Mouse (Mus musculus): Measurements from ENCODE around the gene Taldo1.

DNA sequence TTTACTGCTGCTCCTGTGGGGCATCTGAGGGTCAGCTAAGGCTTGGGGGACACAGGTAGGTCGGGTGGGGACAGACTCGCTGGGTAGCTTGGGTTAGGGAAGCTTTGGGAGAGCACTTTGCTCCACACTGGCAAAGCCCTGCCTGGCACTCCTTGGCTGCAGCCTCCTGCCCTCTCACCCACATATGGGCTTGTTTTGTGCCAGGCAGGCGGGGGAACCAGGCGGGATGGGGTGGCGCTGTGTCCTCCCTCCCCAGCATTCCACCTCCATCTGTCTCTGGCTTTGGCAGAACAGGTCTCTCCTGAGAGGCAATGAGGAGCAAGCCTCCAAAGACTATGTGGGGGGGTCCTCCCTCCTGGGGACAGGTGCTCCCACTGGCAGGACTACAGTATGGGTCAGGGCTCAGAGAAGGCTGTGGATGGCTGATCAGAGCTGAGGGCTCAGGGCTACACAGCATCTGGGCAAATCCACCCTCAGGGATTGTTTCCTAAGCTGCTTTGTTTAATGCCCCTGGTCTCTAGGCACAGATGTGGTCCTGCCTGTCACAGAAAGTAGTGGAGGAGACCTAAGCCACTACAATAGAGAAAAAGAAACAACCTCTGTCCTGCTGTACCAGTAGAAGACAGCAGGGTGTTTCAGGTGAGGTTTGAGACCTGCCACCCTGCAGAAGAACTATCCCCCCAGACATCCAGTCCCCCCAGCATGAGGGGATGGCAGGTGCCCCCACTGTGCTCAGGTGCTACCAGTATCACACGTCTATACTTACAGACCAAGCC, 40.9 kb downstream of the Taldo1 start:
- no peak for TF ChIP-seq POLR2A (IDR thresholded peaks at IDR 0.05; ENCODE audit: control insufficient read depth, extremely low read depth, insufficient read depth, low read length, poor library complexity)
- TF ChIP-seq CTCF (IDR thresholded peaks at IDR 0.05; ENCODE audit: borderline replicate concordance, control insufficient read depth, extremely low read depth, insufficient read depth, low read length, poor library complexity), result no peak

All from thymus, adult 2 months (tissue).